Mouse (Mus musculus) right cerebral cortex, postnatal 25 days (tissue): Measurements from ENCODE around the gene Entpd1.

Source experiments
- DNase-seq: peaks from one replicate; pipeline ENCODE4 v3.0.0; 2022

Gene Entpd1

DNA sequence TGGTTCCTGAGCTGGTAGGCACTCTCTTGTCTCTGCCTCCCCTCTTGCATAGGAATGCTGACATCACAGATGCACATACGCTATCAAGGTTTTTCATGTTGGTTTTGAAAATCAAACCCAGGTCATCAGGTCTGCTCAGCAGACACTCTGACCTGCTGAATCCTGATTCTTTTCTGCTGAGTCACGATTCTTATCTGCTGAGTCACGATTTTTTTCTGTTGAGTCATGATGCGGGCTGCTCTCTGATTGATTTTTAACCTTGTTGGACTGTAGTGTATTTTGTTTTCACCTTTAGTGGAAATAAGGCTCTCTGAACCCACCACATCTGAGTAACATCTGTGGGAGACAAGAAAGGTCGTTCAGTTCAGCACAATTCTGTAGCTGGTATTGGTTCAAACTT, 63.2 kb downstream of the Entpd1 start:
- no peak for DNase-seq

GRCm38 (mm10) chr19:40678087-40678486, 65.9 kb downstream of the Entpd1 start:
- no peak for DNase-seq

DNA sequence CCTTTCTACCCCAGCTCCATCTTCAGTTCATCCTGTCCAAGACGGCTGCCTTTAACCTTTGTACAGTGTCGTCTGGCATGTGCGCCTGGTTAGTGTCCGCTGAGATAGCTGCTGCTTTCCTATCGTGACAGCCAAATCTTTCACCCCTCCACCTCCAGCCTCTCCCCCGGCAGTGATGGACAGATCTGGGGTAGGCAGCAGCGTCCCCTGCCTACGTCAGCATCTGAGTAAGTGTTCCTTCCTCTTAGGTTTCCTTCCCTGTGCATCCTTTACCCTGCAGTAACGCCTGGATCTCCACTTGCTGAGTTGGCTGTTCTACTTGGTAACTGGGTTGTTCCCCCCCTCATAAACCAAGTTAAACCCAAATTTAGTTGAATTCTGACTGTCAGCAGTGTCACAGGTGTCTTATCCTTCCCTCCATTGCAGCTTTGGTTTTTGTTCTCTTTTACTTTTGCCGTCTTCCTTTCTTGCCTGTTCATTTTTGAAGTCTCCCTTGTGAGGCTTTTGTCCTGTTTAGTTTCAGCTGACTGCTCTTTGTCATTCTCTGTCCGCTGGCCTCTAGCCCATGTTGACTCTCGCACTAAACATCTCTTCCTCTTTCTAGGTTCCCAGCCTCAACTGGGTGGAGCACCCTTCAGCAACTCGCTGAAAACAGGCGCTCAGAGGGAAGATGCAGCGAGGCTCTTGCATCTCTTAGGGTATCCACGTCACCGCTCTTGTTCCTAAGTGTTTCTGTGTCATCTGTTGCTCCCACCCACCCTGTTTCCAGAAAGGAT, 66.6 kb downstream of the Entpd1 start:
- no peak for DNase-seq

GRCm38 (mm10) chr19:40679632-40680031, 67.5 kb downstream of the Entpd1 start:
- DNase-seq, result no peak

- no peak for DNase-seq
Observed at GRCm38 (mm10) chr19:40684124-40684523, 72.0 kb downstream of the Entpd1 start.

DNA sequence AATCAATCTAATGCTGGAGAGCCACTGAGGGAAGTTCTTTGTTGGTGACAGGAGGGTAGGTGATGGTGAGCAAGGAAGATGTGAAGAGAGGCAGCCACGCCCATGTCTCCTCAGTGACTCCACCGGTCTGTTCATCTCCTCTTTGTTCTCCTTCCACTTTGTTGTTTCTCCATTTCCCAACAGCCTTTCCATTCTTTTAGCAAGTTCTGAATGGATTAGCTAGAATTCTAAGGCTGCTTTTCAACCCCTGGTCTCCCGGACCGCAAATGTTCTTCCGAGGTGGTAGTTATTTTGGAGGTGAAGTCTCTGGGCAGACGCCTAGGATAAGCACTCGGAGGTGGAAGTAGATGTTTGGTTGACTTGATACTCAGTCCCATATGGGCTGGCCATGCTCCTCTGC, 72.4 kb downstream of the Entpd1 start:
- DNase-seq, result no peak

DNA sequence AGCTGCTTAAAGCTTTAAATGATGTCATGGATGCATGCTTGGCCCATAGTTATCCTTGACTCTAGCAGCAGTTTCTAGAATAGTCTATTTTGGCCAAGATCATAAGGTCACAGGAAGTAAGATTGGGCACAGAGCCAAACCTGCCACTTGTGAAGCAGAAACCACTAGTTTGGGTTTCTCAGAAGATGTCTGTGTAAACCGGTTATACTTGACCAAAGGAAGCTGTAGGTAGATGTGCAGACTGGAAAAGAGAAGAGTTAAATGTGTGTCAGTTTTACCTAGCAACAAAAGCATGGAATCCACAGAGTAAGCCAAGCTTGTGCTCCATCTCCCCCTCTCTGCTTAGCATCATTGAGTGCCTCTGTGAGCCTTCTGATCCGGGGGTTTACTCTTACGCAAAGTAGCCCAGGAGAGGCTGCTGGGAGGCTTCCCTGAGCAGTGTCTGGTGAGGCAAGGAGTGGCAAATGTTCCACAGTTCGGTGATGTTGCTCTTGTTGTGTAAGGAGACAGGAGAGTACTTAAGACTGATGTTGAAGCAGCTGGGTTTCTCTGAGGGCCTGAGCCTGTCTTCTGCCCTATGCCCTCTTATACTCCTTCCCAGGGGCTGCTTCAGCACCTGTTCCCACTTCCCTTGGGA, 75.2 kb downstream of the Entpd1 start:
- no peak for DNase-seq

- DNase-seq, result no peak
Observed at GRCm38 (mm10) chr19:40693201-40693600, 81.0 kb downstream of the Entpd1 start.

DNA sequence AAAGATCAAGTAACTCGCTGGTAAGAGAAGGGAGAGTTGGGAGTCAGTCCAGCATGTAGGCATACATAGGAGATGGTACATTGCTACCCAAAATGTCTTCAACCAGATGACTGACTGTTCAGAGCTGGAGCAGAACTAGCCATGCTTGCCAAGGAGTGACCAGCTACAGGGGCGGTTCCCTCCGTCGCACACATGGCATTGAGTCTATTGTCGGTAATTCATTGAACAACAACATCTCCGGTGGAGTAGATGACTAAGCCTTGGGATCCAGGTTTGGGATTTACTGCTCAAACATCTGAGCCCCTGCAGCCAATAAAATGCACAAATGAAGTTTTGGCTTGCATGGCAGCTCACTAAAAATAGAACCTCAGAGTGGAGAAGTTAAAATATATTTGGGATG, 84.0 kb downstream of the Entpd1 start:
- DNase-seq, result no peak

DNA sequence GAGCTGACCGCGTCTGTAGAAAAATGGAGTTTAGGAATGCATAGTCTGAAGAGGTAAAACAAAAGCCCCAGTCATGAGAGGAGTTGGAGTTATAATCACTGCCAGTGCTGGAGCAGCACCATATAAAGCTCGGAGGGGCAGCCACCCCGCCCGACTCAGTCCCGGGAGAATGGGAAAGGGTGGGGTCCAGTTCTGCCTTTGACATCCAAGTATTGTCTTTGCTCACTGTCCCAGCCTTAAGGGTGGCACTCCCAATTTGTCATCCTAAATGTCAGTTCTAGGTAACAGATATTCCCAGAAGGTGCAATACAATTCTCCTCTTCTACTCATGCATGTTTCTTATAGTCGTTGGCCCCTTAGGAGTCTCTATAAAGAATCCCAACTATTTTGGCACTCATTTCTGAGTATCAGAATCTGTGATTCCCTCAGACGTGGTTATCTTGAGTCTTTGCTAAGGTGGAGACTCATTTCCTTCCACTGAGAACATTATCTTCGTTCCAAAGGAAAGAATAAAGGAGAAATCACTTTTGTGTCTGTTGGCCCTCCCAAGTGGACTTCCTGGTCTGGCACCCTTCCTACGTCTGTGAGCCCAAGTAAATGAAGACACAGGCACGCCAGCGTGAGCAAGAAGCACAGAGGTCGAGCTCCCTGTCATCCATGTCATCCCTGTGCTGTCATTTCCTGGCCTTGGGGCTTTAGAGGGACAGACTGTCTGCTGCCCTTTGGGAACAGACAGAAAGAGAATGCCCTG, 86.1 kb downstream of the Entpd1 start:
- no peak for DNase-seq

GRCm38 (mm10) chr19:40699816-40700215, 87.7 kb downstream of the Entpd1 start:
- no peak for DNase-seq

- DNase-seq, result peak; percentile 63
Observed at GRCm38 (mm10) chr19:40702406-40702805, 90.2 kb downstream of the Entpd1 start.

DNA sequence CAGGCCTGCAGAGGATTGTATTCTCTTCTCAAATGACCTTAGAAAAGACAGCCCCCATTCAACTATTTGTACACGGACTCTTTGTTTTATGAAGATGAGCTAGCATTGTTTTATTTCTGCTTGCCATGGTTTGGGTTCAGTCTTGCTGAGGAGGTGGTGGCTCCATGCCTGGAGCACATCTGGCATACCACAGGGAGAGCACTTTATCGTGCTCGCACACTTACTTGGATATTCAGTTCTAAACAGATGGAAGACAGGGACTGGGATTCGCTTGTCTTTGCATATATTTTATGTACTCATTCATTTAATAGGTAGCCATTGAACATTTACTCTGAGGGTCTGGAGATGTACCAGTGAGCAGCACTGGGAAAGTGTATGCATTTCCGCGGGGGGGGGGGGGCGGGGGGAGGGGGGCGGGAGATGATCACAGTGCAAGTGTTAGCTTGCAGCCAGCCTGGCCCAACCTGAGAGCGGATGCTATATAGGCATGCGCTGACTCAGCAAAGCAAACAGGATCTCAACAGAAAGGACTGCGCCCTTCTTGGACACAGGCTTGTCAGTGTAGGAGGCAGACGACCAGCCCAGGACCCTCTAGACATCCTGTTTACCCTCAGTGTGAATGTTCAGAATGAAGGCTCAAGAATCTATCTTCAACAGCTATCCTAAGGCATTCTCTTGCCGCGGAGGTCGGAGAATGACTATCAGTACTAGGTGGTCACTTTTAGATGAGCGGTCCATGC, 100.9 kb downstream of the Entpd1 start:
- DNase-seq, result no peak

GRCm38 (mm10) chr19:40714700-40715099, 102.5 kb downstream of the Entpd1 start:
- DNase-seq, result no peak

- DNase-seq, result no peak
Observed at GRCm38 (mm10) chr19:40716981-40717380, 104.8 kb downstream of the Entpd1 start.

DNA sequence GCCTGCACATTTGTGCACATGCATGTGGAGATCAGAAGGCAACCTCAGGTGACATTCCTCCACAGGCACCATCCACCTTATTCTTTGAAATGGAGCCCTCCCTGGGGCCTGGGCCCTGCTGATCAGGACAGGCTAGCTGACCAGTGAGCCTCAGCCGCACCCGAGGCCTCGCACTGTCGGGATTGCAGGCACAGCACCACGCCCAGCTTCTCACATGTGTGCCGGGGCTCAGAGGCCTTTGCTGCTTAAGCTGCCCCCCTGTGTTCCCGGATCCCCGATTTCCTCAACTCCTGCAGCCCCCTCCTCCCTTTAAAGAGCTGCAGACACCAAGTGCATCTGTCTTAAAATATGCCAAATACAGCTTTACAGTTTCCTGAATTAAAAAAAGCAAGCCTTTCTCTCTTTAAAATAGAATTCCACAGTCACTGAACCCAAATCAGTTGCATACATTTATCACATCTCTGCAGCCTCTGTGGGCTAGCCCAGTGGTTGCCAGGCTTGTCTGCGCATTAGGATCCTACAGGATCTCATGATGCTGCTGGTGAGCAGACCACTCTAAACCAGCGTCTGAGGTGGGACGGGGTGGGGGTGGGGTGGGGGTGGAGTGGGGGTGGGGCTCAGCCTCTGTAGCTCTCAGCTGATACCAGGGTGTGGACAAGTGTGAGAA, 107.4 kb downstream of the Entpd1 start:
- DNase-seq, result no peak

DNA sequence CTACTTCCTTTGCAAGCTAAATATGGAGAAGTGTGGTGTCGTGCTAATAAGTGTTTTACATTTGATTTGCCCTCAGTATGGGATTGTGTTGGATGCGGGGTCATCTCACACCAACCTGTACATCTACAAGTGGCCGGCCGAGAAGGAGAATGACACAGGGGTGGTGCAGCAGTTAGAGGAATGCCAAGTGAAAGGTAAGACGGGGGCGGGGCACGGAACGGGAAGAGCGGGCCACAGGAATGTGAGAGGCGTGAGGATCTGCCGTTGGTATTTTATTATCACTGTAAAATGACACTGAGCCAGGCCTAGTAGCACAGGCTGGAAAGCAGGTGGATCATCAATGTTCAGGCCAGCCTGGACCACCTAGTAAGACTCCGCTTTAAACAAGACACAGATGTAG, 108.2 kb downstream of the Entpd1 start:
- DNase-seq, result no peak

GRCm38 (mm10) chr19:40722137-40723038, 110.2 kb downstream of the Entpd1 start:
- no peak for DNase-seq

DNA sequence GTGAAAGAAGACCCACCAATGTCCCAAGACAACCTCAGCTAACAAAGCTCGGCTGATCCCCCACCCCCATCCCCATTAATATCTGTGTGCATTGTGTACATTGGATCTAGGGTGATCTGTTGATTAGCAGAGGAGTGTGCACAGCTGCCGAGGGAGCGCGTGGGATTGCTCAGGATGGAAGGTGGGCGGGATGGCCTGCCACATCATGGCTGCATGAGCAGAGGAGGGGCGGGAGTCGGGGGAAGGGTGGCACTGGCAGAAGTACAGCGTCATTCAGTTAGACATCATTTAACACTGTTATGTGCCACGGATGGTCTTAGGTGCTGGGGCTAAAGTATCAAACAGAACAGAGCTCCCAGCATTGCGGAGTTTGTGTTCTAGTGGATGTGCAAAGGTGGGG, 111.3 kb downstream of the Entpd1 start:
- no peak for DNase-seq

DNA sequence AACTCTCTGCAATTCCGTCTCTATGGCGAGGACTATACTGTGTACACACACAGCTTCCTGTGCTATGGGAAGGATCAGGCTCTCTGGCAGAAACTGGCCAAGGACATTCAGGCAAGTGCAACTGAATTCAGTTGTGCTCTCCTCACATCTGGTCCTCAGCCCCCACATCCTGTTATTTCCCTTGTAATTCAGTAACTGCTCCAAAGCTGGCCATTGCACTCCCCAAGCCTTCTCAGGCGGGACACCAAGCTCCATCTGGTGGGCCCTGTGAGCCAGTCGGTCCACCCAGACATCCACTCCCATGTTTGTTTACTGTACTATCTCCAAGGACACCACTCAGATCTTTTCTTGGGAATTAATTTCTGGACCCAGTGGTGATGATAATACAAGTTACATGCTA, 114.0 kb downstream of the Entpd1 start:
- DNase-seq, result no peak

DNA sequence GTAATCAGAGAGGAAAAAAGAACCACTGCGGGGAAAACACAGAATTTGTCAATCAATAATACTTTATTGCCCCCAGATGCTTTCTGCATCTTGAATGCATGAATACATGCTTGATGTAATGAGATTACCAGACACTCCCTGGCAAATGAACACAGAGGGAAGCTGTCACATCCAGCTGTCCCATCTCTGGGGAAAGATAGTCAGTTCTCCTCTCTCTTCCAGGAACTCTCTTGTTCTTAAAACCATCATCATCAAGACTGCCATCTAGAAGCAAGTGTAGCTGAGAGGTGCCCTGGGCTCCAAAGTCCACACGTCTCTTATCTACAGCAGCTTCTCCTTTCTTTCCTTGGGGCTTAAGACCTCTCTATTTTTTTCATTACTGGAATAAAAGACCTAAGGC, 114.4 kb downstream of the Entpd1 start:
- no peak for DNase-seq

GRCm38 (mm10) chr19:40728213-40728612, 116.0 kb downstream of the Entpd1 start:
- no peak for DNase-seq
